Mouse (Mus musculus): Measurements from ENCODE around the gene Atg9a. TPM values are rescaled to one million over a fixed set of nuclear protein-coding genes. Genes with fewer than 3 reads are reported as not detected.
"Not testable (repeated sequence)": the region's sequence is repeated elsewhere in the genome, so short reads cannot be mapped to it uniquely, and the experiment has no call there.

The Atg9a gene
- polyA plus RNA-seq (2012; rRNA removed) = 120 and 128 TPM in 2 replicates

GRCm38 (mm10) chr1:75191622-75192402 is at the start of gene Atg9a, which contains the start of gene Ankzf1:
Gene Atg9a, minus strand, starts transcription at chr1:75192196.
Gene Ankzf1, plus strand, starts transcription at chr1:75192151.
- peaks cover 5% of the 10 kb centered on the region for H3K4me1 ChIP-seq (ENCODE audit: control insufficient read depth, insufficient read depth, low read length)
- TF ChIP-seq POLR2A (IDR thresholded peaks at IDR 0.05; ENCODE audit: borderline replicate concordance, insufficient read depth, low read length) = peak; percentile 88
- no peak for TF ChIP-seq CTCF (IDR thresholded peaks at IDR 0.05; ENCODE audit: borderline replicate concordance, insufficient read depth, low read depth, low read length)
- peak within 1 kb of the TSS; percentile 82 for H3K4me3 ChIP-seq (replicated peaks; ENCODE audit: insufficient read depth, low read depth, low read length)
- no peaks in the 10 kb centered on the region for H3K27me3 ChIP-seq (ENCODE audit: control insufficient read depth, insufficient read depth, low read length)
- H3K27ac ChIP-seq (ENCODE audit: insufficient read depth, low read length) = peak within 1 kb of the TSS; percentile 74
- 2% methylated on average over 56 of the region's 56 CpGs for WGBS
- peak; percentile 95 to 99 for DNase-seq

GRCm38 (mm10) chr1:75239591-75239990 is 47.6 kb upstream of the Atg9a start:
- DNase-seq = peak; percentile 63 to 79
- Histone ChIP-seq H3K4me3 (replicated peaks; ENCODE audit: insufficient read depth, low read depth, low read length) (no peak overlapping the region), H3K27me3 (ENCODE audit: control insufficient read depth, insufficient read depth, low read length) (no peaks in the 10 kb centered on the region), H3K27ac (ENCODE audit: insufficient read depth, low read length) (peak overlapping the region; percentile 77; the same call in 1 of the 2 replicates), H3K4me1 (ENCODE audit: control insufficient read depth, insufficient read depth, low read length) (peaks cover 29% of the 10 kb centered on the region)
- TF ChIP-seq POLR2A (IDR thresholded peaks at IDR 0.05; ENCODE audit: borderline replicate concordance, insufficient read depth, low read length) = no peak
- TF ChIP-seq CTCF (IDR thresholded peaks at IDR 0.05; ENCODE audit: borderline replicate concordance, insufficient read depth, low read depth, low read length) = no peak
- 23% methylated on average over 10 of the region's 10 CpGs for WGBS

GRCm38 (mm10) chr1:75236117-75237050 is 44.4 kb upstream of the Atg9a start, which contains the start of gene Dnajb2:
Gene Dnajb2, plus strand, starts transcription at chr1:75236406.
- peaks cover 29% of the 10 kb centered on the region for H3K4me1 ChIP-seq (ENCODE audit: control insufficient read depth, insufficient read depth, low read length)
- TF ChIP-seq POLR2A (IDR thresholded peaks at IDR 0.05; ENCODE audit: borderline replicate concordance, insufficient read depth, low read length) (peak; percentile 93), CTCF (IDR thresholded peaks at IDR 0.05; ENCODE audit: borderline replicate concordance, insufficient read depth, low read depth, low read length) (no peak)
- DNase-seq = peak; percentile 93 to 95
- under 1% methylated on average over 64 of the region's 64 CpGs for WGBS
- peak within 1 kb of the TSS; percentile 90 for H3K4me3 ChIP-seq (replicated peaks; ENCODE audit: insufficient read depth, low read depth, low read length)
- H3K27ac ChIP-seq (ENCODE audit: insufficient read depth, low read length) = peak within 1 kb of the TSS; percentile 100
- H3K27me3 ChIP-seq (ENCODE audit: control insufficient read depth, insufficient read depth, low read length) = no peaks in the 10 kb centered on the region

GRCm38 (mm10) chr1:75234606-75235005 is 42.6 kb upstream of the Atg9a start:
- Histone ChIP-seq H3K27ac (ENCODE audit: insufficient read depth, low read length) (no peak overlapping the region), H3K4me1 (ENCODE audit: control insufficient read depth, insufficient read depth, low read length) (peaks cover 24% of the 10 kb centered on the region), H3K27me3 (ENCODE audit: control insufficient read depth, insufficient read depth, low read length) (no peaks in the 10 kb centered on the region), H3K4me3 (replicated peaks; ENCODE audit: insufficient read depth, low read depth, low read length) (no peak overlapping the region)
- under 1% methylated on average over 8 of the region's 8 CpGs for WGBS
- no peak for TF ChIP-seq POLR2A (IDR thresholded peaks at IDR 0.05; ENCODE audit: borderline replicate concordance, insufficient read depth, low read length)
- peak; percentile 90 for TF ChIP-seq CTCF (IDR thresholded peaks at IDR 0.05; ENCODE audit: borderline replicate concordance, insufficient read depth, low read depth, low read length)
- DNase-seq = peak; percentile 84 to 89

- DNase-seq; H3K4me3 ChIP-seq (replicated peaks; ENCODE audit: insufficient read depth, low read depth, low read length); H3K27ac ChIP-seq (ENCODE audit: insufficient read depth, low read length); H3K27me3 ChIP-seq (ENCODE audit: control insufficient read depth, insufficient read depth, low read length): not testable (repeated sequence)
- 78% methylated on average over 4 of the region's 4 CpGs for WGBS
- peaks cover 10% of the 10 kb centered on the region for H3K4me1 ChIP-seq (ENCODE audit: control insufficient read depth, insufficient read depth, low read length)
These were observed 40.5 kb upstream of the Atg9a start for GRCm38 (mm10) chr1:75232489-75232888.

GRCm38 (mm10) chr1:75231664-75232152 is 39.7 kb upstream of the Atg9a start, which contains the start of gene A630095N17Rik:
Gene A630095N17Rik, minus strand, starts transcription at chr1:75232102.
- WGBS = 77% methylated on average over 5 of the region's 5 CpGs
- H3K4me1 ChIP-seq (ENCODE audit: control insufficient read depth, insufficient read depth, low read length) = peaks cover 10% of the 10 kb centered on the region
- no peak within 1 kb of the TSS for H3K27ac ChIP-seq (ENCODE audit: insufficient read depth, low read length)
- DNase-seq = no peak
- TF ChIP-seq CTCF (IDR thresholded peaks at IDR 0.05; ENCODE audit: borderline replicate concordance, insufficient read depth, low read depth, low read length) (no peak), POLR2A (IDR thresholded peaks at IDR 0.05; ENCODE audit: borderline replicate concordance, insufficient read depth, low read length) (no peak)
- H3K4me3 ChIP-seq (replicated peaks; ENCODE audit: insufficient read depth, low read depth, low read length) = no peak within 1 kb of the TSS
- H3K27me3 ChIP-seq (ENCODE audit: control insufficient read depth, insufficient read depth, low read length) = no peaks in the 10 kb centered on the region

- TF ChIP-seq POLR2A (IDR thresholded peaks at IDR 0.05; ENCODE audit: borderline replicate concordance, insufficient read depth, low read length) (no peak), CTCF (IDR thresholded peaks at IDR 0.05; ENCODE audit: borderline replicate concordance, insufficient read depth, low read depth, low read length) (no peak)
- Histone ChIP-seq H3K4me3 (replicated peaks; ENCODE audit: insufficient read depth, low read depth, low read length) (no peak overlapping the region), H3K4me1 (ENCODE audit: control insufficient read depth, insufficient read depth, low read length) (peaks cover 10% of the 10 kb centered on the region), H3K27me3 (ENCODE audit: control insufficient read depth, insufficient read depth, low read length) (no peaks in the 10 kb centered on the region), H3K27ac (ENCODE audit: insufficient read depth, low read length) (no peak overlapping the region)
- 87% methylated on average over 4 of the region's 4 CpGs for WGBS
- no peak for DNase-seq
These were observed 39.2 kb upstream of the Atg9a start for GRCm38 (mm10) chr1:75231224-75231623.

All from cerebellum, adult 2 months (tissue).